Mouse (Mus musculus) granulocyte monocyte progenitor cell, adult 5-6 weeks (primary cell): ENCODE measurements around the gene Smo. TPM values are rescaled to one million over a fixed set of nuclear protein-coding genes. Genes with fewer than 3 reads are reported as not detected.
"Not testable (repeated sequence)": the region's sequence is repeated elsewhere in the genome, so short reads cannot be mapped to it uniquely, and the experiment has no call there.

Experiments used
- ATAC-seq: replicated peaks from 2 replicates; pipeline ENCODE4 v1.8.0; 2016; ENCODE audit warnings: mild to moderate bottlenecking, moderate TSS enrichment, inconsistent platforms; ENCODE audit not compliant: poor library complexity, severe bottlenecking
- total RNA-seq, 2 experiments: library from RNA; stranded (forward) in 1 of 2; stranded (reverse) in 1 of 2; fragments of 200-712, 200-1000 nt in 1 of 2; fragments of >200 nt in 1 of 2; fragmentation: Nextera tagmentation in 1 of 2; gene quantifications; 2 replicates each; pipeline ENCODE4 v1.2.3; 2014 to 2017

Gene Smo
- total RNA-seq, 2 experiments from 2014 or later: 18.6 to 23.2 TPM

GRCm38 (mm10) chr6:29721890-29722289, 13.4 kb upstream of the Smo start:
- no peak for ATAC-seq

GRCm38 (mm10) chr6:29726576-29727200, 8.6 kb upstream of the Smo start:
- ATAC-seq: no peak

- no peak for ATAC-seq
Measured at GRCm38 (mm10) chr6:29728035-29728434, 7.3 kb upstream of the Smo start.

- ATAC-seq: peak; percentile 96
Measured at GRCm38 (mm10) chr6:29729491-29729890, 5.8 kb upstream of the Smo start.

- ATAC-seq: peak; percentile 86
Measured at GRCm38 (mm10) chr6:29735689-29736451, 567 bp downstream of the Smo start.

- ATAC-seq: 0 out of 2 replicates have a peak, but pooled peaks have one; percentile 8
Measured at GRCm38 (mm10) chr6:29736610-29737458, 1.5 kb downstream of the Smo start.

GRCm38 (mm10) chr6:29751466-29752152, 16.3 kb downstream of the Smo start:
- no peak for ATAC-seq

- ATAC-seq: no peak
Measured at GRCm38 (mm10) chr6:29753336-29753735, 18.0 kb downstream of the Smo start.

GRCm38 (mm10) chr6:29756001-29756400, 20.7 kb downstream of the Smo start:
- ATAC-seq: no peak

GRCm38 (mm10) chr6:29756476-29756875, 21.2 kb downstream of the Smo start:
- no peak for ATAC-seq

GRCm38 (mm10) chr6:29758417-29758816, 23.1 kb downstream of the Smo start:
- ATAC-seq: peak; percentile 57

GRCm38 (mm10) chr6:29759012-29759679, 23.8 kb downstream of the Smo start:
- no peak for ATAC-seq

GRCm38 (mm10) chr6:29760397-29760796, 25.1 kb downstream of the Smo start:
- ATAC-seq: not testable (repeated sequence)

- ATAC-seq: no peak
Measured at GRCm38 (mm10) chr6:29761282-29761681, 26.0 kb downstream of the Smo start.

- ATAC-seq: peak; percentile 75
Measured at GRCm38 (mm10) chr6:29762524-29762923, 27.2 kb downstream of the Smo start.

GRCm38 (mm10) chr6:29766874-29767273, 31.6 kb downstream of the Smo start:
- no peak for ATAC-seq

GRCm38 (mm10) chr6:29767813-29768660, 32.7 kb downstream of the Smo start, which contains the start of gene Ahcyl2:
Ahcyl2 (plus strand) TSS chr6:29768011.
- peak; percentile 92 for ATAC-seq

- ATAC-seq: 0 out of 2 replicates have a peak, but pooled peaks have one; percentile 1
Measured at GRCm38 (mm10) chr6:29768791-29769441, 33.6 kb downstream of the Smo start.
